Mouse (Mus musculus): ENCODE measurements around the gene Daglb. TPM values are rescaled to one million over a fixed set of nuclear protein-coding genes. Genes with fewer than 3 reads are reported as not detected.

Gene Daglb
- polyA plus RNA-seq, 1 experiment from 2014 or later: 8.8 TPM

DNA sequence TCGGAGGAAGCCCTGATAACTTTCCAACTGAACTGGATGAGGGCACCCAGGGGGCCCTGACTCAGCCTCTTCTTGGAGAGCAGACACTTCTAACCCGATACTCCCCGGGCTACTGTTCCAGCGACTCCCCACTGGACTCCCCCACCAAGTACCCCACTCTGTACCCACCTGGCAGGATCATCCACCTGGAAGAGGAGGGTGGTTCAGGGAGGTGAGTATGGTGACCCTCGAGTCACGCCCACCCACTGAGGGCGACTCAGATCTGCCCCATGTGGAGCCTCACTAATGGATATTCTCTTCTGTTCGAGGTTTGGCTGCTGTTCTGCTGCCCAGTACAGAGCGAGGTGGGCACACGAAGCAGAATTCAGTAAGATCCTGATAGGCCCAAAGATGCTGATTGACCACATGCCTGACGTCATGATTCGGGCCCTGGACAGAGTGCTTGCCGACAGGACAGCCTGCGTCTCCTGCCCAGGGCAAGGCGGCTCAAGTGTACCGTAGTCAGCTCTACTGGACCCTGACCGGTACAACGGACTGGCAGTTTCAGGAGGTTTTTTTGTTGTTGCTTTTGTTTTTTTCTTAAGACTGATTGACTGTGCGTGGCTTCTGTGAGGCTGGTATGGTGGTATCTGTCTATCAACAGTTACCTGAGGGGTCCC lies 38.6 kb downstream of the Daglb start:
- H3K9ac ChIP-seq: no peak overlapping the region
- peaks cover 7% of the 10 kb centered on the region for H3K4me1 ChIP-seq (replicated peaks)
- no peak overlapping the region for H3K4me3 ChIP-seq (replicated peaks)
- H3K27ac ChIP-seq: no peak overlapping the region
- 84% methylated on average over 19 of the region's 19 CpGs for whole genome bisulfite sequencing (ENCODE audit: insufficient replicate concordance)
- no peaks in the 10 kb centered on the region for H3K27me3 ChIP-seq
- H3K4me2 ChIP-seq: no peak overlapping the region
- H3K9me3 ChIP-seq (replicated peaks): no peaks in the 10 kb centered on the region
- H3K36me3 ChIP-seq: peaks cover 88% of the 10 kb centered on the region
- no peak for DNase-seq
- ATAC-seq (ENCODE audit: low read depth): 0 out of 2 replicates have a peak, but pooled peaks have one; percentile 16

DNA sequence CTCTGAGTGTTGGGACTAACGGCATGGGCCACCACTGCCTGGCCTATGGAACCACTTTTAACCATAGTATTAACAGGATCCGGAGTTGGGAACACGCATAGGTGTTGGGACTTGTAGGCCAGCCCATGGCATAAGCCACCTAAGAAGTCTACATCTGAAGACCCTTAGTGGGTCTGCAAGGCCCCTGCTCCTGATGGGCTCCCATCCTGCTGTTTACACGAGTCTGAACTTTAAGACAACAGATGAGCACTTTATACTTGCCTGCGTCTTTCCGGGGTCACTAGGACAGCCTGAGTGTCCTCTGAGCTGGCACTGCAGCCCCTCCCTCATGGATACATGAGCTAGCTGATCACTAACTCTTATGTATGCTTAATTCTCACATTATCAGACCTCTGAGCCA lies 39.4 kb downstream of the Daglb start:
- Histone ChIP-seq H3K4me3 (replicated peaks) (no peak overlapping the region), H3K9ac (no peak overlapping the region), H3K9me3 (replicated peaks) (no peaks in the 10 kb centered on the region), H3K27ac (no peak overlapping the region), H3K27me3 (no peaks in the 10 kb centered on the region), H3K4me1 (replicated peaks) (peaks cover 14% of the 10 kb centered on the region), H3K36me3 (peaks cover 90% of the 10 kb centered on the region), H3K4me2 (no peak overlapping the region)
- ATAC-seq (ENCODE audit: low read depth): no peak
- 89% methylated on average over 6 of the region's 6 CpGs for WGBS (ENCODE audit: insufficient replicate concordance)
- no peak for DNase-seq

DNA sequence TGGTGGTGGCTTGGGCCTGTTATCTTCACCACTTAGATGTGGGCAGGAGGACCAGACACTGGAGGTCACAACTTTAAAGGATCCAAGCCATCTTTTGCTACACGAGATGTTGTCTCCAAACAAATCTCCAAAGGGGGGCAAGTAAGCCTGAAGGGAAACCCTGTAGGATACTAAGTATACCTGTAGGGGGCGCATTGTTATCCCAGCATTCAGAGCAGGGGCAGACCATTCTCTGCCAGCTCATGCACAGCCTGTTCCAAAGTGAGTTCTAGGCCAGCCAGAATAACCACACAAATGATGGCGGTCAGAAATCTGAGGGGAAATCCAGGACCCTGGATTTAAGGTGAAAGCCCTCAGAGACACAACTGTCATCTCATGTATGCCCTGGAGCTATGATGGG lies 40.1 kb downstream of the Daglb start:
- Histone ChIP-seq H3K4me2 (no peak overlapping the region), H3K4me3 (replicated peaks) (no peak overlapping the region), H3K27me3 (no peaks in the 10 kb centered on the region), H3K4me1 (replicated peaks) (peaks cover 21% of the 10 kb centered on the region), H3K36me3 (peaks cover 90% of the 10 kb centered on the region), H3K9me3 (replicated peaks) (no peaks in the 10 kb centered on the region), H3K9ac (no peak overlapping the region), H3K27ac (no peak overlapping the region)
- ATAC-seq (ENCODE audit: low read depth) (no peak), DNase-seq (peak; percentile 23)
- 49% methylated on average over 3 of the region's 3 CpGs for WGBS (ENCODE audit: insufficient replicate concordance)

DNA sequence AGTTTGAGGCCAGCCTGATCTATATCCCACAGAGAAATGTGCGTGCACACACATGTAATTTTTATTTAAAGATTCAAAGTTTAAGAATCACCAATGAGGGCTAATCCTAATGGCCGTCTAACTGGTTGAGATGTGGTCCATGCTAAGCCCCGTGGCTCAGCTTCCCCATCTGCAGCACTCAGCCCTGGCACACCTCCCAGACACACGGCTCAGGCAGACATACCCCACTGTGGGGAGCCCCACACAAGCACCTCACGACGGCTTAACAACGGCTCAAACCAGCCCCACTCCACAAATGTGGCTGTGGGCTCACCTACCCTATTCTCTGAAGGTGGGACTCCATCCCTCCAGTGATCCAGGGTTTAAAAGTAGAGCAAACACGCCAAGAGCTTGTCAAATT lies 40.7 kb downstream of the Daglb start:
- 82% methylated on average over 8 of the region's 8 CpGs for WGBS (ENCODE audit: insufficient replicate concordance)
- H3K27ac ChIP-seq: no peak overlapping the region
- H3K9me3 ChIP-seq (replicated peaks): no peaks in the 10 kb centered on the region
- no peak overlapping the region for H3K4me2 ChIP-seq
- no peak overlapping the region for H3K4me3 ChIP-seq (replicated peaks)
- peaks cover 86% of the 10 kb centered on the region for H3K36me3 ChIP-seq
- DNase-seq: no peak
- H3K27me3 ChIP-seq: no peaks in the 10 kb centered on the region
- no peak for ATAC-seq (ENCODE audit: low read depth)
- no peak overlapping the region for H3K9ac ChIP-seq
- H3K4me1 ChIP-seq (replicated peaks): peaks cover 27% of the 10 kb centered on the region

DNA sequence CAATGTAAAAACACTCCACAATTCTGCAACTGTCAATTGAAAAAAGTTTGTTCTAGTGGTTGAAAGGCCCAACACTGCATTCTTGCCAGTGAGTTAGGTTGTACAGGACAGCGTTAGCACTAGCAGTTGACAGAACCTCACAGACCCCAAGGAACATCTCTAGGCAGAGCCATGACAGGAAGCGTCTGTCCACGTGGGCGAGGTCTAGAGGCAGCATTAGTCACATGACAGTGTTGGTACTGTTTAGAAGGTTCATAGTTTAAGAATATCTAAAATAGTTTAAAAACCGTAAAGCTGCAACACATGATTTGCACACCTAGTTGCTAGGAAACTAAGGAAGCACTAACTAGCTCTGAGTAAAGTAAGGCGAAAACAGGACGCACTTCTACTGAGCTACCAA lies 41.2 kb downstream of the Daglb start:
- no peak for DNase-seq
- H3K4me3 ChIP-seq (replicated peaks): no peak overlapping the region
- no peak overlapping the region for H3K4me2 ChIP-seq
- ATAC-seq (ENCODE audit: low read depth): no peak
- WGBS (ENCODE audit: insufficient replicate concordance): 70% methylated on average over 7 of the region's 7 CpGs
- no peak overlapping the region for H3K9ac ChIP-seq
- no peaks in the 10 kb centered on the region for H3K27me3 ChIP-seq
- H3K36me3 ChIP-seq: peaks cover 85% of the 10 kb centered on the region
- H3K4me1 ChIP-seq (replicated peaks): peaks cover 32% of the 10 kb centered on the region
- no peaks in the 10 kb centered on the region for H3K9me3 ChIP-seq (replicated peaks)
- no peak overlapping the region for H3K27ac ChIP-seq

DNA sequence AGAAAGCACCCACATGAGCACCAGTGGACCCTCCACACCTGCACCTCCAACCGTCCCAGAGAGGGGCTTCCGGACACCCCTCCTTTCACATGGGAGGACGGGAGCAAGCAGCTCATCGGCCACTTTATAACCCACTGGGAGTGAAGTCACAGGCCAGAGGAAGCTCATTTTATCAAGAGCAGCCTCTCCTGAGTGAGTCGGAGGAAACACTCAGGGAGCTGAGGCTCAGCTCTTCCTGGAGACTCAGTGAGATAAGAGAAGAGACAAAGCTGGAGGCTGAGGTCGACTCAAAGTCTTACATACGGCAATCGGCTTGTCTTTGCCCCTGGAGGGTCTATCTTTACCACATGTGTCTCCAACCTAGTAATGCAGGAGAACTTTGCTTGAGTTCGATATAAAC lies 44.9 kb downstream of the Daglb start:
- H3K36me3 ChIP-seq: peaks cover 86% of the 10 kb centered on the region
- peak overlapping the region; percentile 41 for H3K4me3 ChIP-seq (replicated peaks)
- peaks cover 68% of the 10 kb centered on the region for H3K4me1 ChIP-seq (replicated peaks)
- H3K27me3 ChIP-seq: no peaks in the 10 kb centered on the region
- peak overlapping the region; percentile 87 for H3K27ac ChIP-seq
- H3K9ac ChIP-seq: peak overlapping the region; percentile 62
- 21% methylated on average over 9 of the region's 9 CpGs for WGBS (ENCODE audit: insufficient replicate concordance)
- ATAC-seq (ENCODE audit: low read depth) (peak; percentile 68), DNase-seq (peak; percentile 18)
- H3K4me2 ChIP-seq: peak overlapping the region; percentile 68
- no peaks in the 10 kb centered on the region for H3K9me3 ChIP-seq (replicated peaks)

DNA sequence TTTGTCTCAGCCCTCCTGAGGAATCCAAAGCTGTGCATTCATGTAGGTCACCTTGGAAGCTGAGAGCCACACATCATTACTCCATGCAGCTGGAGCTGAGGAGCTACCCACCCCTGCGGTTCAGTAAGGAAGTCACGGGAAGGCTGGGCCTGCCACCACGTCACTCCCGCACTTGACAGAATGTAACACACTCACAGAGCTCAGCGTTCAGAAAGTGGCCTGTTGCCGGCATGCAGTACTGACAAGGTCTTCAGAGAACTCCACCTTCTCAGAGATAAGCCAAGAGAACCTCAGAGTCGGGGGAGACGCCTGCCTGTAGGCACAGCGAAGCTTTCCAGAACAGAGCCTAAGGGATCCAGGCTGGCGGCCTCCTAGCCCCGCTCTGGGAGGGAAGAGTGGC lies 45.4 kb downstream of the Daglb start:
- Histone ChIP-seq H3K9ac (peak overlapping the region; percentile 62), H3K27ac (peak overlapping the region; percentile 87), H3K4me2 (peak overlapping the region; percentile 68), H3K4me3 (replicated peaks) (peak overlapping the region; percentile 41), H3K27me3 (no peaks in the 10 kb centered on the region), H3K36me3 (peaks cover 86% of the 10 kb centered on the region), H3K4me1 (replicated peaks) (peaks cover 70% of the 10 kb centered on the region), H3K9me3 (replicated peaks) (no peaks in the 10 kb centered on the region)
- peak; percentile 57 for DNase-seq
- WGBS (ENCODE audit: insufficient replicate concordance): 13% methylated on average over 11 of the region's 11 CpGs
- peak; percentile 85 for ATAC-seq (ENCODE audit: low read depth)

DNA sequence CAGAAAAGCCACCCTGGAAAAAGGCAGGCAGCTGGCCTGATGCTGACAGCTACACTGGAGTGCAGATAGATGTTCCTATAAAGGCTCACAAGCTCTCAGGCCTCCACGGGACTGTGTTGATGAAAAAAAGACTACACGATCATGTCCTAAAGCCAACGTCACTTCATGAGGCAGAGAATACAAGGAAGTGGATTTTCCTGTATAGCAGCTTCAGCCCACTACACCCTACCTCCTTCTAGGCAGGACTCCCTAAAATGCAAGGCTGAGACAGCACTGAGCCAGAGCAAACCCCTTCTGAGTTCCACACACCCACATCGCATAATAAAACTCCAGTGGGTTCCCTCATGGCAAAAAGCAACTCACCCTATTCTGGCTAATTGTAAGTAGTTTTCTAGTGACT lies 47.2 kb downstream of the Daglb start:
- Histone ChIP-seq H3K4me3 (replicated peaks) (no peak overlapping the region), H3K4me2 (no peak overlapping the region; the same call in 1 of the 2 replicates), H3K9ac (no peak overlapping the region), H3K9me3 (replicated peaks) (no peaks in the 10 kb centered on the region), H3K27ac (peak overlapping the region; percentile 87), H3K27me3 (no peaks in the 10 kb centered on the region), H3K4me1 (replicated peaks) (peaks cover 78% of the 10 kb centered on the region), H3K36me3 (peaks cover 88% of the 10 kb centered on the region)
- DNase-seq (no peak), ATAC-seq (ENCODE audit: low read depth) (no peak)
- WGBS (ENCODE audit: insufficient replicate concordance): 67% methylated on average over 4 of the region's 4 CpGs

DNA sequence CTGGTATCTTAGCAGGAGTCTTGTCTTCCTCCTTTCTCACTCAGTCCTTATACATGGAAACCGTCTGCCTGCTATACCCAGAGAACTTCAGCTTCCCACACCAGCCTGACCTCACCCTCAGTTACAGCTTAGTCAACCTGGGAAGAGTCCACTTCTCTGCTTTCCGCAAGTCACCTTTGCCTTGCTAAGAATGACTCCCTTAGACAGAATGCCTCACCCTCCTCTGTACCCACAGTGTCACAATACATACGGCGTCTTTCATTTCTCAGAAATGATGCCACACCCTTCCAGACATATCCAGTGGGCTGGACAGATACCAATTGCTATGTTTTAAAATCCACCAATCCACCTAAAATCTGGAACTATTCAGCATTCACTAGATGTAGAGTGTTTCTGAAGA lies 47.9 kb downstream of the Daglb start:
- H3K4me2 ChIP-seq: peak overlapping the region; percentile 15
- peak overlapping the region; percentile 27; the same call in 1 of the 2 replicates for H3K9ac ChIP-seq
- DNase-seq (peak; percentile 29), ATAC-seq (ENCODE audit: low read depth) (peak; percentile 70)
- 33% methylated on average over 4 of the region's 4 CpGs for WGBS (ENCODE audit: insufficient replicate concordance)
- peak overlapping the region; percentile 87 for H3K27ac ChIP-seq
- no peaks in the 10 kb centered on the region for H3K27me3 ChIP-seq
- peaks cover 88% of the 10 kb centered on the region for H3K36me3 ChIP-seq
- H3K4me3 ChIP-seq (replicated peaks): no peak overlapping the region
- H3K4me1 ChIP-seq (replicated peaks): peaks cover 85% of the 10 kb centered on the region
- no peaks in the 10 kb centered on the region for H3K9me3 ChIP-seq (replicated peaks)

DNA sequence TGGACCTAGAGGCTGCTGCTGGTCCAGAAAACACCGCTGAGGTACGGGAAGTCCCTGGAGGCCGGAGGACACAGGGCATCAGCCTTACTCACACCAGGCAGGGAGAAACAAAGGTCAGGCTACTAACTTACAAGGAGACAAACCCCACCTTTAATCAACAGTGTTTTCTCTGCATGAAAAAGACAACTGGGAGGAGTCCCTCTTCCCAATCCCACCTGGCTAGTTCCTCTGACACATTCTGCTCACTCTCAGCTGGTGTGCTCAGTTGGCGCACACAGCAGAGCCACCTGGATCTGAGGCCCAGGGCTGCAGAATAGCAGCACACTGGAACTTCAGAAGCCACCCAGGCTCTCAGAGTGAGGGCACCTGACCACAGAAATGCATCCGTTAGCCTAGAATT lies 50.5 kb downstream of the Daglb start:
- Histone ChIP-seq H3K4me2 (no peak overlapping the region), H3K4me1 (replicated peaks) (peaks cover 84% of the 10 kb centered on the region), H3K27ac (no peak overlapping the region), H3K27me3 (no peaks in the 10 kb centered on the region), H3K9me3 (replicated peaks) (no peaks in the 10 kb centered on the region), H3K9ac (no peak overlapping the region), H3K4me3 (replicated peaks) (no peak overlapping the region), H3K36me3 (peaks cover 79% of the 10 kb centered on the region)
- ATAC-seq (ENCODE audit: low read depth): no peak
- DNase-seq: no peak
- 90% methylated on average over 5 of the region's 5 CpGs for WGBS (ENCODE audit: insufficient replicate concordance)

DNA sequence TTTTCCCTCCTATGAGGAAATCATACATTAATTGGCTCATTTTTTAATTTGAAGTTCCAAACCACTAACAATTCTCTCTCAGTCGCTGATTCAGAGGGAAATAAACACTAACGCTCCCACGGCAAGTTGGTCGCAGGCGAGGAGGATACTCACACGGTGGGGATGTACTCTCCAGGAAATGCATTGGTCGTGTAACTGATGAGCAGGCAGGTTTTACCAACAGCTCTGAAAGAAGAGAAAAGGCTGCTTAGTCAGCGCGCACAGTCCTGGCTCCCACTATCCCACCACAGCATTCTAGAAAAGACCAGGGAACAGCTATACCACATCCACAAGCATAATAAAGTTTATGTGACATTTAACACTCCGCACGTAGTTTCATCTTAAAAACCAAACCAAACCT lies 52.6 kb downstream of the Daglb start:
- Histone ChIP-seq H3K4me2 (no peak overlapping the region), H3K36me3 (peaks cover 70% of the 10 kb centered on the region), H3K27me3 (no peaks in the 10 kb centered on the region), H3K9ac (no peak overlapping the region), H3K4me3 (replicated peaks) (no peak overlapping the region), H3K4me1 (replicated peaks) (peaks cover 81% of the 10 kb centered on the region), H3K27ac (0 out of 2 replicates have a peak overlapping the region, but pooled peaks have one; percentile 27), H3K9me3 (replicated peaks) (no peaks in the 10 kb centered on the region)
- WGBS (ENCODE audit: insufficient replicate concordance): 78% methylated on average over 11 of the region's 11 CpGs
- DNase-seq: no peak
- no peak for ATAC-seq (ENCODE audit: low read depth)

DNA sequence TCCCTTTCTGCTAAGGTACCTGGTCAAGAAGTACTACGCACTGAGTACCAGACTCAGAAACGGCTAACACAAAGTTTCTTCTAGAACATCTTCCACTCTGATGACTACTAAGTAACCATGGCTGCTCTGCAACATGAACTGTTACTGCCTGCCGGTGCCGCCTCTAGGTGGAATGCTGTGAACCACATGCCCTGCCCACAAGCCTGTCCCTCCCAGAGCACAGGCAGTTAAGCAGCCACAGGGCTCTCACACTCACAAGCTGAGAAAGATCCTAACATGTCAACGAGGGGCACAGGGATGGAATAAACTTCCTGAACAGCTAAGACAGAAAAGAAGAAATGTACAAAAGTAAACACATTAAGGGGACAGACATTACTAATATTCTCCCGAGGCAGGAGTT lies 53.1 kb downstream of the Daglb start:
- H3K27me3 ChIP-seq: no peaks in the 10 kb centered on the region
- H3K9ac ChIP-seq: no peak overlapping the region
- no peak overlapping the region for H3K4me2 ChIP-seq
- ATAC-seq (ENCODE audit: low read depth): no peak
- no peaks in the 10 kb centered on the region for H3K9me3 ChIP-seq (replicated peaks)
- peaks cover 66% of the 10 kb centered on the region for H3K36me3 ChIP-seq
- H3K4me1 ChIP-seq (replicated peaks): peaks cover 81% of the 10 kb centered on the region
- WGBS (ENCODE audit: insufficient replicate concordance): 62% methylated on average over 6 of the region's 6 CpGs
- 0 out of 2 replicates have a peak overlapping the region, but pooled peaks have one; percentile 27 for H3K27ac ChIP-seq
- H3K4me3 ChIP-seq (replicated peaks): no peak overlapping the region
- no peak for DNase-seq
